Mouse (Mus musculus): Measurements from ENCODE around the gene Itpk1.

Gene Itpk1

GRCm38 (mm10) chr12:102545122-102545521, 159.6 kb downstream of the Itpk1 start:
- DNase-seq, result no peak

GRCm38 (mm10) chr12:102541168-102541567, 163.6 kb downstream of the Itpk1 start:
- no peak for DNase-seq

GRCm38 (mm10) chr12:102540278-102540677, 164.5 kb downstream of the Itpk1 start:
- DNase-seq, result no peak

- peak; percentile 58 for DNase-seq
These were observed 168.9 kb downstream of the Itpk1 start for GRCm38 (mm10) chr12:102535796-102536195.

- DNase-seq, result no peak
These were observed 176.7 kb downstream of the Itpk1 start for GRCm38 (mm10) chr12:102527989-102528388.

- peak; percentile 43 for DNase-seq
These were observed 180.0 kb downstream of the Itpk1 start for GRCm38 (mm10) chr12:102524760-102525159.

- DNase-seq, result no peak
These were observed 180.5 kb downstream of the Itpk1 start for GRCm38 (mm10) chr12:102524216-102524615.

GRCm38 (mm10) chr12:102521777-102522319, 182.9 kb downstream of the Itpk1 start:
- peak; percentile 25 for DNase-seq

- no peak for DNase-seq
These were observed 184.6 kb downstream of the Itpk1 start for GRCm38 (mm10) chr12:102519929-102520720.
